Mouse (Mus musculus): ENCODE measurements around the gene Casd1. TPM values are rescaled to one million over a fixed set of nuclear protein-coding genes. Genes with fewer than 3 reads are reported as not detected.
"Not testable (repeated sequence)": the region's sequence is repeated elsewhere in the genome, so short reads cannot be mapped to it uniquely, and the experiment has no call there.

Gene Casd1
- total RNA-seq, 2 experiments from 2014 or later: 7.3 to 7.5 TPM

DNA sequence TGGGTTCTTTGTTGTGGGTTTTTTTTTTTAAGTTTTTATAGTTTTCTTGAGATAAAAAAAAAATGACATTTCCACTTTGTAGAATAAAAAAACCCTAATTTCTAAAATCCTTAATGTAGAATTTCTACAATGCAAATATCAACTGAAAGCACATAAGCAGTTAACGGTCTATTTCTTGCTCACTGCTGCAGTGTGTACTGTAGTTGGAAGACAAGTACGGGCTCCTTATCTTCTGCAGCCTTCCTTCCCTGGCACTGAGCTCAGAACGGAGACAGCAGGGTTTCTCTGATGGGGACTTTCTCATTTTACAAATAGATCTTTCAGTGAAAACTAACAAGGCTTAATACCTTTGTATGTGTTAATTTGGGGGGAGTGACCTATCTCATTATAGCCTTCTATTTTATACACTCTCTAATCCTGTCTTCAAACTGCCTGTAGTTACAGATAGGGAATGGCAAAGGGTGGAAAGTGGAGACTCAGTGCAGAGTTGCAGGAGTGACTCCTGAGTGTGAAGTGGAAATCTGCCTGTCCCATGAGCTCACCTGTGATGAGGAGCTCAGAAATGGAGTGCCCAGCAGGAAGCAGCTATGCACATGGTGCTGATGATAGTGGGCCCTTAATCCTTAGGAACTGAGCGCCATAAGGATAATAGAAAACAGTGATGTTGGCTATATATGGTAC, 9.7 kb downstream of the Casd1 start:
- ATAC-seq (replicated peaks; ENCODE audit: low FRiP score, poor library complexity, severe bottlenecking): no peak

DNA sequence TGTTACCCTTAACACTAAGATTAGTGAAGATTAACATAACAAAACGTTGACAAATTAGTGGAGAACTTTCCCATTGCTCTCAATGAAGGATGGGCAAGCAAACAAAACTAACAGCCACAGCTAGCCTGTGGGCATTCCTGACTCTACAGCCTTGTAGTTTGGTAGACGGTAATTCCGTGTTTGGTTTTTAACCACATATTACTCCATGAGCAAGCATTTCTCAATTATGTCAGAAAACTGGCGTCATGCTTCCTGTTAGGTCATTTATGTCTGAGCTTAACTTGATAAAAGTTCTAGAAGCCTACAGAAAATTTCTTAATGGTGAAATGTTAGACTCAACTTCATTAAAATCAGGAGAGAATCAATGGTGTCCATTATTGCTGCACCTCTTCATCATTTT, 11.2 kb downstream of the Casd1 start:
- no peak for ATAC-seq (replicated peaks; ENCODE audit: low FRiP score, poor library complexity, severe bottlenecking)

DNA sequence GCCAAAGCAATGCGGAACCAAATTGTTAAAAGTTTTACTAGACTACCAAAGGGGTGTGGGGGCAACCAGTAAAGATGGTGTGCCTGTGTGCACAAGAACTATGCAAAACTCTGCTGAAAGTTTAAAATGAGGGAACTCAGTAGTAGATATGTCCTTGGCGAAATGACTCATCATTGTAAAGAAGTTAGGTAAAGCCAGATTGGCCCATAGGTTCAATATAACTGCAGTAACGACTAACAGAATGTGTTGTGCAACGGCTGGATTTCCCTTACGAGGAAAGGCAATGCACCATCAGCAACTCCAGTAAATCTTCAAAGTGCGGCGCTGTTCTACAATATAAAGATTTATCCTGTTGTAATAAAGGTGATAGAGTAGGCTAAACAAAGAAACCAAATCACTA, 11.8 kb downstream of the Casd1 start:
- ATAC-seq (replicated peaks; ENCODE audit: low FRiP score, poor library complexity, severe bottlenecking): no peak

DNA sequence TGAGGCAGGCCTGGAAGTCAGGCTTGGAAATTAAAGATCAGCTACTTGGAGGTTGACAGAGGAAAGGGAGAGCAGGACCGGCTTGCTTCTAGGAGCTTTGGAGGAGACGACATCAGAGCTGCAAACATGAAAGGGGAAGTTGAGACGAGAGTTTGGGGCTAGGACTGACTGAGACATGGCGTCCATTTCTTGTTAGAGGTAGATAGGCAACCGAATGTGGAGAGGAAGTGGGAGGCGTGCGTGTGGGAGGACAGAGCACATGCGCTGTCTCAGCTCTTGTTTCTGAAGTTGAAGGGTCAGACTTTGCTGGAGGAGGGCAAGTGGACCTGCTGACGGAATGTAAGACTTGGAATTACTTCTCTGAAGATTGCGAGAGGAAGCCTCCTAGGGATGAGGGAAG, 17.3 kb downstream of the Casd1 start:
- ATAC-seq (replicated peaks; ENCODE audit: low FRiP score, poor library complexity, severe bottlenecking): no peak

DNA sequence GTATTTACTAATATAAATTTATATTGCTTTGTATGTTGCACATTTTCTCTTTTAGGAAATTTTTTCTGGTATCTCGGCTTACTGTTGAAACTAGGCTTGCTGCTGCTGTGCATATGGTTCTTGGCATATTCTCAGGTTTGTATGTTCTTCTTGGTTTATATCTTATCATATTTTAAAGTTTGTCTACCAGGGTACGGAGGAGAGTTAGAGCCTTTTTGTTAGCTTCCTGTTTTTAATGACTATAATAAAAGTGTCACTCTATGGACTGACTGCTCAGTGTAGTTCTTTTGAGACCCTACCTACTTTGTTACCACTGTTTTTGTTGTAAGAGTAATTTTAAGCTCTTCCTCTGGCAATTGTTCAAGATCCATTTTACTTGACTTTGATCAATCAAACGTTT, 30.8 kb downstream of the Casd1 start:
- no peak for ATAC-seq (replicated peaks; ENCODE audit: low FRiP score, poor library complexity, severe bottlenecking)

DNA sequence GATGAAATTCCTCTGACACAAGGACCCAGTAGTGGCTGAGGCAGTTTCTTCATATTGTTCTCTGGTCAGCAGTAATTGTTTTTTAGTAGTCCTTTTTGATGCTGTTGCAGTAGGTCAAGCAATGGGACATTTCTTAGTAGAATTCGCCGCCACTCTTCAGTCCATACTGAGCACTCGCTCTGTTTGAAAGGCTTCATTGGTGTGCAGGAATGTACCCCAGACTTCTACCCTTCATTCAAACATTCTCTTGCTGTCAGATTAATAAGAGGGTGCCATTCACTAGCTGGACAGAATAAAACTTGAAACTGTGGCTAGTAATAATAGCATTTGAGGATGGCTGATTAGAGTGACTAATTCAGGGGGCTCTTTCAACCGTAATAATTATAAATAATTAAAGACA, 32.5 kb downstream of the Casd1 start:
- no peak for ATAC-seq (replicated peaks; ENCODE audit: low FRiP score, poor library complexity, severe bottlenecking)

DNA sequence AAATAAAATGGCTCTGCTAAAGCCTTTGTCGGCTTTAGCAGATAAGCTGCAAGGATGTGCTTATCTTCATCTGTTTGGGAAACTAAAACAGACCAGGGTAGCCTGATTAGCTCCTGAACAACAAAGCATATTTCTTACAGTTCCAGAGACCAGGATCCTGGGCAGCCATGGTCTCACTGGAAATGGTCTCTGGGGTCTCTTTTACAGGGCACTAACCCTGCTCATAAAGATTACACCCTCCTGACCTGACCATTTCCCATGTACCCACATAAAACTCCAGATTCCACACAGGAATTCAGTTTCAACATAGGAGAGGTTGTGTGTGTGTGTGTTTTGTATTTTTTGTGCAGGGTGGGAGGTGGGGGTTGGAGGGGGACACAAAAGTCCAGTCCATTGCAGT, 34.2 kb downstream of the Casd1 start:
- ATAC-seq (replicated peaks; ENCODE audit: low FRiP score, poor library complexity, severe bottlenecking): no peak

DNA sequence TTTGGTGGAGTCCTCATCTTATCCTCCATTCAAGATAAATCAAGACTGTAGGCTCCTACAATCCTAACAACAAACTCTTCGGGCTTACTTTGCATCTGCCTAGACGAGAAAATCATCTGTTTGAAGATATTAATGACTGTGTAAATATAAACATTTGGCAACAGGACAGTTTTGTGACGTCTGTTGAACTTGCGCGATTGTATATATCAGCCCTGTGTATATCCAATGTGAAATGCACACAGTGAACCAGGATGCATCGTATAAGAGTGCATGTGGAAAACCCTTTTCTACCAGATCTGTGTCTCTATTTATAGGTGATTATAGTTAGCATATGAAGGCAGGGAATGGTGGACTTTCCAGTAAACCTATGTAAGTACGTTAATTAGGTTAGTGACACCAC, 41.4 kb downstream of the Casd1 start:
- no peak for ATAC-seq (replicated peaks; ENCODE audit: low FRiP score, poor library complexity, severe bottlenecking)

DNA sequence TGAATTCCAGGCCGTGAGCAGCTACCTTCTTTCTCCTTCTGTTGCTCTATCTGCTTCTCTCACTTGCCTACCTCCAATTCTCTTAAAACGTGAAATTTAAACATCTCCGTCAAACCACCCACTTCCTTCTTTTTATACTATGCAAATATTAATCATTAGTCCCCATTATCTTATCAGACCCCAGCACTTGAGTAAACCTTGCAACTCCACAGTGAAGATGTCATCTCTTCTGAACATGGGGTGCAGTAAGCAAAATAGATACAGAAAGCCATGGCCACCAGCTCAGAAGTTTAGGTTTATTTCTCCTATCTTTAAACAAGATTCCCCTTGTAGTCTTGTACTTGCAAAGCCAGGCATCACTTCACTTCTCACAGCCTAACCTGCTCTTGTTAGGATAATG, 46.7 kb downstream of the Casd1 start:
- no peak for ATAC-seq (replicated peaks; ENCODE audit: low FRiP score, poor library complexity, severe bottlenecking)

DNA sequence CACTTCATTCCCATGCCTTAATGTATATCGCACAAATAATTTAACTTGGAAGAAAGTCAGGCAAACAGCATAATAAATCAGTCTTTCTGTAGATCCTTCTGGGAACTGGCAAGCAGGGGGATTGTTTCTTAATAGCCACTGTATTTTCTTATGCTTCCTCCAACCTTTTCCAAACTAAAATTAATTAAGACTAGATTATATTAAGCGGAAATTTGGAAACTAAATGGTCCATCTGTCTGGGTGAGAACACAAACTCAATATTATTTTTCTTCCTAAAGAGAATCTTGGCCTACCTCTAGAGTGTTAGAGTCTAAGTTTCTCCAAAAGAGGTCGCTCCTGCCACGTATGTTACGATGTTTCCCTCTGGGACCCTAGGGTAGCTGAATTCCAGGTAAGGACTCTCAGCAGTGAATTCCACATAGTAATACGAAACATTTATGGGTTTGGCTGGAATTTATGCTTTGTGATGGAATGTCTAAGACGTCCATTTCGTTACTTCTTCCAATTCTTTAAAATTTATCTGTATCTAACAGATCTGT, 52.0 kb downstream of the Casd1 start:
- ATAC-seq (replicated peaks; ENCODE audit: low FRiP score, poor library complexity, severe bottlenecking): no peak

DNA sequence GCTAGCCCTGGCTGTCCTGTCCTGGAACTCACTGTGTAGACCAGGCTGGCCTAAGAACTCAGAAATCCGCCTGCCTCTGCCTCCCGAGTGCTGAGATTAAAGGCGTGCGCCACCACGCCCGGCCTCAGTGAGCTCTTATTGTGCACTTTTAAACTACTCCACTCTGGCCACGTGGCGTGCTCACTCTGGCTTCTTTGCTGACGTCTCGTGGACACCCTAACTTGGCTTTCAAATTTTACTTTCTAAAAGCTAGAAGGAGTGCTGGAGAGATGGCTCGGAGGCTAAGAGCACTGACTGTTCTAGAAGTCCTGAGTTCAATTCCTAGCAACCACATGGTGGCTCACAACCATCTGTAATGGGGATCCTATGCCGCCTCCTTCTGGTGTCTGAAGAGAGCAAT, 53.1 kb downstream of the Casd1 start:
- ATAC-seq (replicated peaks; ENCODE audit: low FRiP score, poor library complexity, severe bottlenecking): not testable (repeated sequence)

DNA sequence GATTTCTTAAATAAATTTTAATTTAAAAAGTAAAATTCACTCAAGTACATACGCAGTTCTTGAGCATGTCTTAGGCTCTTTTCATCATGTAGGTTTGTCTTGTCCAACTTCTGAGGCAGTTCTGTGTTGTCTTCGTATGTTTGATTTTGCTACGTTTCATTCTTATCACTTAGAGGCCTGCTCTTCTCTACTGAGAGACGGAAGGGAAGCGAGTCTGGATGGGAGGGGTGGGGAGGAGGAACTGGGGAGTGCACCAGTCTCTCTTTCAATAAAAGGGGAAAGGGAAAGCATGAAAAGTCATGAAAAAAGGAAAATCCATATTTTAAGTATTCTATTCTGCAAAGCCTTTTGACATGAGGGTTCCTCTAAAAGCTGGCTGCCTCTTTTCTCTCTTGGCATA, 54.8 kb downstream of the Casd1 start:
- no peak for ATAC-seq (replicated peaks; ENCODE audit: low FRiP score, poor library complexity, severe bottlenecking)

DNA sequence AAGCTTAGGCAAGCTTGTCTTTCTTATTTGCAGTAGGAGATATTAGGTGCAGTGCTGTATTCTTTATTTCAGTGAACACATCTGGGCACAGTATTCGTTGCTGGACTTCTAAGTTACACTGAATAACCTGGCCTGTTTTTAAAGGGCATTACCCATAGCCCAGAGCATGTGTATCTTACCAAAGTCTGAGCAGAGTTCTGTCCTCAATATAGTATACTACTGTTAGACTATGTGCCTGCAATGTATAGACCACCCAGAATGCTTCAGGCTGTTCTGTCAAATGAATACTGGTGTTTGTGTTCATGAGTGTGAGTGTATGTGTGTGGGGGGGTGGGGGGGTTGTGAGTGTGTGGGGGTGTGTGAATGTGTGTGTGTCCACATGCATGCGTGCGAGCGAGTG, 55.3 kb downstream of the Casd1 start:
- ATAC-seq (replicated peaks; ENCODE audit: low FRiP score, poor library complexity, severe bottlenecking): no peak

DNA sequence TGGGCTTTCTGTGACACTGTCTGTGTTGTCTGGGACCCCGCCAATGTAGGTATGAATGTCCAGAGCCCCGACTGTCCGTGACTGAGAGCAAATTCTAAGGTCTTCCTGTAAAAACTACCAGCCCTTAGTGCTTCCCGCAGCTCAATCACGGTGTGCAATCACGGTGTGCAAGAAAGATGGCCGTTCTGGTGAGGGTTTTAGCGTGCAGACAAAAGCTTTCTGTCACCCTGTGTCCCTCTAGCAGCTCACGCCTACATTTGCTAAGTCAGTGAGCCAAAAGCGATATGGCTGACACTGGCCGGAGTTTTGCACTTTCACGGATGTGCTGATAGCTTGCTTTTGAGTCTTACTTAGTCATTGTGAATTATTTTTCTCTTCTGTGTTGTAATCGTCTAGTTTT, 58.2 kb downstream of the Casd1 start:
- ATAC-seq (replicated peaks; ENCODE audit: low FRiP score, poor library complexity, severe bottlenecking): no peak

DNA sequence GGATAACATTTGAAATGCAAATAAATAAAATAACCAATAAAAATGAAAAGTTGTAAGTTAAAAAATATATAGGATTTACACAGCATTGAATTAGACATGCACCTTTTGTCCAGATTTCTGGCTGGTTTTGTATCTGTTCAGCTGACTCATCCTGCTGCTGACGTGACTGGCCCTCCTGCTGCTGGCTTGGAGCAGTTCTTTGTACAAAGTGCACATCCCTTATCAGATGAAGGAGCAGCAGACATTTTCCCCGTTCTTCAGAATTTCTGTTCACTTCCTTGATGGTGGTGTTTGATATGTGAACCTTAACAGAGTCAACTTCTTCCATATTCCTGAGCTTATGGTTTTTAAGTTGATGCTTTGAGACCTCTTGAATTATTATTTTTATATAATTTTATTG, 62.9 kb downstream of the Casd1 start:
- no peak for ATAC-seq (replicated peaks; ENCODE audit: low FRiP score, poor library complexity, severe bottlenecking)

DNA sequence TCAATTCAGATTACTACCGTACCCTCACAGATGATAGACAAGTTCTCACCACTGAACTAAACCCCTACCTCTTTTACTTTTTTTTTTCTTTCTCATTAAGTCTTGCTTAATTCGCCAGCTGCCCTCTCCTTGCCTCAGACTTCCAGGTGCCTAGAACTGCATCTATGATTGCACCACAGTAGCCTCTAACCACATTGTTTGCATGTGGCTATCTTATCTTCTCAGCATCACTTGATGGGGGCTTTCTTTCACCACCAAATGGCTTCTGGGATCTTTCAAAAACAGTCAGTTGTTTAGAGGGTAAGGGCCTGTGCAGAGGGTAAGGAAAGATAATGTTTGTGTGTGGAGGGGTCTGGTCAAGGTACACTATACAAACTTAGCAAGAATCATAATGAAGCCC, 63.7 kb downstream of the Casd1 start:
- no peak for ATAC-seq (replicated peaks; ENCODE audit: low FRiP score, poor library complexity, severe bottlenecking)

DNA sequence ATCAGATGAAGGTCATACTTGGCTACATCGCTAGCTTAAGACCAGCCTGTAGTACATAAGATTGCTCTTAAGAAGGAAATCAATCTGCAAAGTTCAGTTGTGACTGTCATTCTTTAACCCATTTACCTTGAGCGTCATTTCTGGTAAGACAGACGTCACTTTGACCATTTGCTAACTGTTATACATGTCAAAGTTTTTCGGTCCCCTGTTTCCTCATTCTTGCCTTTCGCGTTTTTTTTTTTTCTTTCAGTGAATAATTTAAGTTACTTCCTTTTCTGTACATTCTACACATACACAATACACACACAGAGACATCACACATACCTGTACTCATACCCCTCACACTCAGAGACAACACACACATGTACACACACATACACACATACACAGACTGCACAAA, 64.5 kb downstream of the Casd1 start:
- ATAC-seq (replicated peaks; ENCODE audit: low FRiP score, poor library complexity, severe bottlenecking): no peak

DNA sequence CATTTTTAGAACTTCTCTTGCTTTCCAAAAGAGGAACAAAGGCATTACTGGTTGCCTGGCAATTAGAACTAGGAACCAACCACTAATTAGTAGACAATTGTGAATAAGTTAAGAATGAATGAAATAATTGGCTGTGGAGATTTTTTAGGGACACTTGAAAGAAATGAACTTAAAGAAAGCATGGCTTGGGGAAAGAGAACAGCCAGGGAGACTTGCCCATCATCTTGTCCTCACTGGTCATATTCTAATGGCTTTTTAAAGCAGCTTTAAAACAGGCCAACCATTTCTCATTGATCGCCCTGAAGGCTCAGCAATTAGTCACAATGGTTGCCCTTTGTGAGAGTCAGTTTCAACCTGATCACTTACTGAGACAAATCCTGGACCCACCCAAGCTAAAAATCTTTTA, 76.7 kb downstream of the Casd1 start:
- ATAC-seq (replicated peaks; ENCODE audit: low FRiP score, poor library complexity, severe bottlenecking): no peak

DNA sequence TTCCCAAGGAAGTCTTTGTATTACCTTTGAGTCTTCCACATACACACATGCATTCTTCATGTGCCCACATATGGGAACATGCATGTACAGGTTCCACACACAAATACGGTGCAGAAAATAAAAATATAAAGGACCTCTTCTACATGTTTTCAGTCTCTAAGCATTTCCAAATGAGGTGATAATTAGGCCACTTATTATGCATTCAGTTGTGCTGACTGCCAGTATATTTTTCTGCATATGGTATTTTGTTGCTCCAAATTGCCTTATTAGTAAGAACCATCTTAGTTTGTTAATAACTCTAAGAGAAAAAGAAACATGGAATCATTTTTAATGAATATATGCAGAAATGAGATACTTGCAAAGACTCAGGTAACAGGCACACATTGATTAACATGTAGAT, 79.3 kb downstream of the Casd1 start:
- no peak for ATAC-seq (replicated peaks; ENCODE audit: low FRiP score, poor library complexity, severe bottlenecking)

DNA sequence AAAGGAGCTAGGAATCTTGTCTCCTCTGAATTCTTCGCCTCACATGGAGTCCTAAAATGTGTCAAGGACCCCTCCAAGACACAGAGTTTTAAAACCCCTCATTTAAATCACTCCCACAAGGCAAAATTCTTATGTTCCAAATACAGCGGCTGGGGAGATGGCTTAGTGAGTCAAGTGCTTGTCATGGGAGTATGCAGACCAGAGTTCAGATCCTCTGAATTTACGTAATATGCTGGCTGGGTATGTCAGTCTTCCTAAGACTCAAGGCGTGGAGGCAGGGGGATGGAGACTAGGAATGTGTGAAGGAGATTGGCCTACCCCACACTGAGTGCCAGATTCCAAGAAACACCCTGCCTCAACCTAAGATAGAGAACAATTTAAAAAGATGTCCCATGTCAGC, 79.9 kb downstream of the Casd1 start:
- no peak for ATAC-seq (replicated peaks; ENCODE audit: low FRiP score, poor library complexity, severe bottlenecking)

DNA sequence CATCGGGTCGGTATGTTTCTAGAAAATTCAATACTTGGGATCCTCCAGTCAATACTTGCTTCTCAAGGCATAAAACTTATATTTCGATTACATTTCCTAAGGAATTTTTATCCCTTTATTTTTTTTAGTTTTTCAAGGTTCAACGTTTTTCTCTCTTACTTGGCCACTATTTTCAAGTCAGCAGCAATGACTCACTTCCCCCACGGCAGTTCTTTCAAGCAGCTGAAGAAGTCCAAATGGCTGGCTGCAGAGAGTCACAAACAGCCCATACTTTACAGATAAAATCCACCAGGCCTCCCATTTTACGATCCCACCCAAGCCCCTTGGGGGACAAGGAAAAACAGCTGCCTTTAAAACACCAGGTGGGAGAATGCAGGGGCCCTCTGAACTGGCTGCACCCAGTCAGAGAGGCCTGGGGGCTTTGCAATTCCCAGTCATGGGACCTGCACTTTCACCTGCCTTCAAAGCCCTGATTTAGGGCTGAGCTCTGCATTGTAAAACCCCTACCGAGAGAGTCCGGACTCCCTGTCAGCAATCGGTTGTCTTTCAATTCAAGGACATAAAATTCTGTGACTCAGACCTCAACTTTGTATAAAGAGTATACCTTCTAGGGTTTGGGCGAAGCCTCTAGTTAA, 84.2 kb downstream of the Casd1 start:
- no peak for ATAC-seq (replicated peaks; ENCODE audit: low FRiP score, poor library complexity, severe bottlenecking)

DNA sequence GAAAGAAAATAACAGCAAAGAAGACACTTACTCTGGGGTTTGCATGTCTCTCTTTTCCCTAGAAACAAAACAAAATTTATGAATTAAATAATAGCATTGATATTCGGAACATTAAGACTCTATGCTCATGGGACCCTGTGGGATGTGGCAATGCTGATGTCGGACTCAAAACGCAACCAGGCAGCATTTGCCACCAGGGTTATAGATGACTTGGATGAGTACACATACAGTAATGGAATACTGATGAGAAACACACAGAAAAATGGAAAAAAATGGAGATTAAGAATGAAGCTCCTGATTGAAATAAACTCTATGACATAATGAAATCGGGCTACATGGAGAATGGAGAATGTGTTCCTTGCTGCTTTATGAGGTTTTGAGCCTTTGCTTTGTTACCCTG, 89.8 kb downstream of the Casd1 start:
- no peak for ATAC-seq (replicated peaks; ENCODE audit: low FRiP score, poor library complexity, severe bottlenecking)

Data from erythroid progenitor cell, adult 5-6 weeks (primary cell).